Mouse (Mus musculus) G1E (cell line): ENCODE measurements around the gene Scn2a.

Source experiments
- CTCF ChIP-seq: IDR thresholded peaks from 2 replicates; pipeline ENCODE4 v1.5.1; 2012; ENCODE audit warnings: low read depth, low read length, inconsistent platforms, mixed read lengths
- GATA1 ChIP-seq: IDR thresholded peaks from 2 replicates; pipeline ENCODE4 v1.6.1; 2012; ENCODE audit warnings: borderline replicate concordance, low read length, inconsistent platforms, mixed read lengths
- POLR2AphosphoS5 ChIP-seq: IDR thresholded peaks from 2 replicates; pipeline ENCODE4 v1.6.1; 2012; ENCODE audit warnings: low read depth, low read length, inconsistent platforms; ENCODE audit not compliant: insufficient replicate concordance
- TAL1 ChIP-seq: conservative IDR thresholded peaks from 2 replicates; pipeline ENCODE4 v1.6.1; 2012; ENCODE audit warnings: low read depth, low read length, inconsistent platforms, mixed read lengths

GRCm38 (mm10) chr2:65658430-65658829 lies 37.9 kb downstream of the Scn2a start:
- TF ChIP-seq CTCF (no peak), GATA1 (no peak), TAL1 (no peak), POLR2AphosphoS5 (no peak)
